ENCODE assay signal across 15 mouse cellular contexts in the genomic region with DNA sequence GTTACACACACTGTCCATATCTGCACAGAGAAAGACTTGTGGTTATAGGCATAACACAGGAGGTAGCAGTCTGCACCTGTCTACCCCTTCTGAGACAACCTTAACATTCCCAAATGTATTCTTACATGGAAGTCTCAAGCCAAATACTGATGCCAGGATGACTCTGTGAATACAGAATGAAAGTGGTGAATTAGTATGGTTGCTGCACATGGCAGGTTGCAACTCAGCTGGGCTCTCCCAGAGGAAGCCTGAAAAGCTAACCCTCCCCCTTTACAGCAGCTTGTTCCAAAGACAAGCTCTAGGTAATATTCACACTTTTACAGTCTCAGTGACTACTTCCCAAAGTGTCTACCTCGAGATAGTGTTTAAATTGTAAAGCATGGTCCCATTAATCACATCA.
"Had no signal": no experiment of that assay in that cellular context is flagged by ENCODE, and none has a peak within 500 bp of the region (broad histone marks: within the 10 kb centered on the region; RNA-seq: fewer than 3 reads in every experiment).

No protein-coding gene starts in this region.

- H3K9me3 ChIP-seq: kidney, embryonic 15.5 days; limb, embryonic 12.5 days; neural tube, embryonic 12.5 days; stomach, embryonic 15.5 days had no signal

- H3K4me2 ChIP-seq: kidney, embryonic 15.5 days; limb, embryonic 12.5 days; neural tube, embryonic 12.5 days; stomach, embryonic 15.5 days had no signal

- DNase-seq: kidney, postnatal 14 days; liver; lung, adult 18-20 months; lung, postnatal 36 days; midbrain, embryonic 14.5 days; right cerebral cortex, postnatal 4 days; spleen, adult 18-20 months; thymus, adult 2 months; thymus, postnatal 25 days had no signal

- H3K27me3 ChIP-seq: kidney, embryonic 15.5 days; limb, embryonic 12.5 days; neural tube, embryonic 12.5 days; stomach, embryonic 15.5 days had no signal

- H3K27ac ChIP-seq: kidney, embryonic 15.5 days; left cerebral cortex, adult 2 months; limb, embryonic 12.5 days; liver, embryonic 14.5 days; neural tube, embryonic 12.5 days; stomach, embryonic 15.5 days had no signal

- H3K4me3 ChIP-seq: kidney, embryonic 15.5 days; left cerebral cortex, adult 2 months; limb, embryonic 12.5 days; neural tube, embryonic 12.5 days; stomach, embryonic 15.5 days had no signal

- H3K4me1 ChIP-seq: kidney, embryonic 15.5 days; limb, embryonic 12.5 days; neural tube, embryonic 12.5 days; stomach, embryonic 15.5 days had no signal

- H3K9ac ChIP-seq: kidney, embryonic 15.5 days; limb, embryonic 12.5 days; liver, embryonic 14.5 days; neural tube, embryonic 12.5 days; stomach, embryonic 15.5 days had no signal

- H3K36me3 ChIP-seq: kidney, embryonic 15.5 days; limb, embryonic 12.5 days; neural tube, embryonic 12.5 days; stomach, embryonic 15.5 days had no signal
